Mouse (Mus musculus): ENCODE results near the gene Hipk2. TPM values are rescaled to one million over a fixed set of nuclear protein-coding genes. Genes with fewer than 3 reads are reported as not detected.

Gene Hipk2
- polyA plus RNA-seq, 1 experiment from 2014 or later, result 9.4 TPM

DNA sequence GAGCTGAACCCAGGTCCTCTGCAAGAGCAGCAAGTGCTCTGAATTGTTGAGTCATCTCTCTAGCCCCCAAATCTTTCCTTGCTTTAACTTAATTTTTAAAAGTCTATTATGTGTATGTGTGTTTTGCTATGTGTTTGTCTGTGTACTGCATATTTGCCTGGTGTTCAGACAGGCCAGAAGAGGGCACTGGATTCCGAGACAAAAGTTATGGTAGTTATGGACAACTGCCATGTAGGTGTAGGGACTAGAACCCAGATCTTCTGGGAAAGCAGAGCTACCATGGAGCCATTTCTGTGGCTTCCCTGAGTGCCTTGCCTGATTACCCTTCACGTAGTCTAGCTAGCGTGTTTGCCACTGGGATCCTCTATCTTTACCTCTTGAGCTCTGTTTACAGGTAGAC, 134.9 kb downstream of the Hipk2 start:
- H3K4me2 ChIP-seq (ENCODE audit: low read depth, low read length), result no peak overlapping the region
- H3K4me1 ChIP-seq (ENCODE audit: control insufficient read depth, insufficient read depth, low read length), result no peaks in the 10 kb centered on the region
- H3K27me3 ChIP-seq (ENCODE audit: control insufficient read depth, insufficient read depth, low read length), result no peaks in the 10 kb centered on the region
- no peak overlapping the region for H3K4me3 ChIP-seq (ENCODE audit: low read length)
- H3K36me3 ChIP-seq (ENCODE audit: control insufficient read depth, insufficient read depth), result peaks cover 23% of the 10 kb centered on the region
- 91% methylated on average over 3 of the region's 3 CpGs for WGBS
- ATAC-seq (replicated peaks; ENCODE audit: extremely low read depth, insufficient read depth, low FRiP score), result no peak
- H3K27ac ChIP-seq (ENCODE audit: low read length), result no peak overlapping the region
- no peaks in the 10 kb centered on the region for H3K9me3 ChIP-seq (replicated peaks; ENCODE audit: control insufficient read depth, low read length)
- no peak overlapping the region for H3K9ac ChIP-seq (ENCODE audit: low read length)

DNA sequence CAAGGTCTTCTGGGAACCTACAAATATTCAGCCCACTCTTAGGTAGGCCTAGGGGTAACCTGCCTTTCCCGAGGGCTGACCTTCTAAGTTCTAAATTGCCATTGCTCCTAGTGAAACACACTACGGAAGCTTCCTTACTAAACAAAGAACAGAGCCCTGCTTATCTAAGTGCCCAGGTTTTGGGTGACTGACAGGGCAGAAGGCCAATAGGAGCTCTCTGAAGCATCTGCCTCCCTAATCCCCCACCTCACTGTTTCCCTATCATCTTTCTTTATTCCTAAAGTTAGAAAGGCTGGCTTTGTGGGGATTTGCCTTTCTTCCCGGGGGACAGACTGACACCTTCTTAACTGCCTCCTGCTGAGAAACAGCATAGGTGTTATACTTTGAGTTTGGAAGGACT, 136.7 kb downstream of the Hipk2 start:
- no peak for ATAC-seq (replicated peaks; ENCODE audit: extremely low read depth, insufficient read depth, low FRiP score)
- H3K9me3 ChIP-seq (replicated peaks; ENCODE audit: control insufficient read depth, low read length), result no peaks in the 10 kb centered on the region
- no peak overlapping the region for H3K9ac ChIP-seq (ENCODE audit: low read length)
- 50% methylated on average over 3 of the region's 3 CpGs for WGBS
- H3K36me3 ChIP-seq (ENCODE audit: control insufficient read depth, insufficient read depth), result peaks cover 12% of the 10 kb centered on the region; the same call in 1 of the 2 replicates
- no peak overlapping the region for H3K27ac ChIP-seq (ENCODE audit: low read length)
- H3K27me3 ChIP-seq (ENCODE audit: control insufficient read depth, insufficient read depth, low read length), result no peaks in the 10 kb centered on the region
- H3K4me3 ChIP-seq (ENCODE audit: low read length), result no peak overlapping the region
- no peaks in the 10 kb centered on the region for H3K4me1 ChIP-seq (ENCODE audit: control insufficient read depth, insufficient read depth, low read length)
- no peak overlapping the region for H3K4me2 ChIP-seq (ENCODE audit: low read depth, low read length)

DNA sequence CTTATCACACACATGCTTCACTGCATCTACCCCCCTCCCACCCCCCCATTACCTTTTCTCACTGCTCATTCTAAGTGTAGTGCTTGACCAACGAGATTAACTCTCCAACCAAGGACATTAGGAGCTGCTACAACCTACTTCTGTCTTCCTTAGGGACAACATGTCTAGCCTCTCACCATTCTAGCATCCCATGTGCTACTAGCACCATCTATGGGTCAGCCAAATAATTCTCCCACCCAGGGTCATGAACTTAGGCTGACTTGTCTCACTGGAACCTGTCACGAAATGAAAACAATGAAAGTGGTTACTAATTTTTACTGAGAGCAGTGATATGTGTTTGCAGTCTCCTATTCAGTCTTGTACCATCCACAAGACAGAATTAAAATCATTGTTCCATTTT, 138.2 kb downstream of the Hipk2 start:
- no peak overlapping the region for H3K9ac ChIP-seq (ENCODE audit: low read length)
- no peaks in the 10 kb centered on the region for H3K4me1 ChIP-seq (ENCODE audit: control insufficient read depth, insufficient read depth, low read length)
- no peak overlapping the region for H3K4me2 ChIP-seq (ENCODE audit: low read depth, low read length)
- peaks cover 8% of the 10 kb centered on the region; the same call in 1 of the 2 replicates for H3K36me3 ChIP-seq (ENCODE audit: control insufficient read depth, insufficient read depth)
- no peaks in the 10 kb centered on the region for H3K27me3 ChIP-seq (ENCODE audit: control insufficient read depth, insufficient read depth, low read length)
- no peak overlapping the region for H3K4me3 ChIP-seq (ENCODE audit: low read length)
- H3K27ac ChIP-seq (ENCODE audit: low read length), result no peak overlapping the region
- WGBS, result 35% methylated on average over 2 of the region's 2 CpGs
- no peak for ATAC-seq (replicated peaks; ENCODE audit: extremely low read depth, insufficient read depth, low FRiP score)
- H3K9me3 ChIP-seq (replicated peaks; ENCODE audit: control insufficient read depth, low read length), result no peaks in the 10 kb centered on the region

DNA sequence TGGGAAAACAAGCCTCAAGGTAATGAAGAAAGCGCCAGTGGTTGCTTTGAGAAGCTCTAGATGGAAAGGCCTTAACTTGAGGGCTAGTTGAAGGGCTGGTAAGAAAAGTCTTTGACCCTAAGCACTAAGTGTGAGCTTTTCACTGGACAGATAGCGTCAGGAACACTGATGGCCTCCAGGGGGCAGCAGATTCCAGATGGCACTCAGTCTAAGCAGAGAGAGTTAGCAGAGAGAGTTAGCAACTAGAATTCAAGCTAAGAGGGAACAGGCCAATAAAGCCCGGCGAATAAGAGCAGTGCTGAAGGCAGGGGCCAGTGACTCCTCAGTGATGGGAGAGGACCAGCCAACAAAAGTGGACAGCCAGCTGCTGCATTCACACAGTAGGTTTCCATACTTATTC, 139.7 kb downstream of the Hipk2 start:
- no peak overlapping the region for H3K27ac ChIP-seq (ENCODE audit: low read length)
- no peaks in the 10 kb centered on the region for H3K4me1 ChIP-seq (ENCODE audit: control insufficient read depth, insufficient read depth, low read length)
- 14% methylated on average over 4 of the region's 4 CpGs for WGBS
- H3K27me3 ChIP-seq (ENCODE audit: control insufficient read depth, insufficient read depth, low read length), result no peaks in the 10 kb centered on the region
- H3K4me3 ChIP-seq (ENCODE audit: low read length), result no peak overlapping the region
- 0 out of 2 replicates have a peak, but pooled peaks cover 3% of the 10 kb centered on the region for H3K36me3 ChIP-seq (ENCODE audit: control insufficient read depth, insufficient read depth)
- H3K9me3 ChIP-seq (replicated peaks; ENCODE audit: control insufficient read depth, low read length), result no peaks in the 10 kb centered on the region
- no peak overlapping the region for H3K9ac ChIP-seq (ENCODE audit: low read length)
- ATAC-seq (replicated peaks; ENCODE audit: extremely low read depth, insufficient read depth, low FRiP score), result peak; percentile 70
- H3K4me2 ChIP-seq (ENCODE audit: low read depth, low read length), result no peak overlapping the region

DNA sequence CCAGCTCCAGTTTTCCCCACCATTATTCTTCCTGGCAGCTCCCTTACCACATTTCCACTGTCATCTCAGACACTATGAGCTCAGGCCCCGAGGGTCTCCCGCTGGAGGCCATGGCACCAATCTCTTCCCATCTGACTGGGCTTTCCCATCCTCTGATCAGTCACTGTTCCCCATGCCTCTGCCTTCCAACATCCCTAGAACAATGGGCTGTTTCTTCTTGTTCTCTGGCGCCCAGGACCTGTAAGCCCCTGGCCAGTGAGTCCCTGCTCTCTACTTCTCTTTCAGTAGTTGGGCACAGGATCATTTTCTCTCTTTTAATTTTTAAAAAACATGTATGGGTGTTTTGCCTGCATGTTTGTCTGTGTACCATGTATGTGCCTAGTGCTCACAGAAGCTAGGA, 143.3 kb downstream of the Hipk2 start:
- Histone ChIP-seq H3K9me3 (replicated peaks; ENCODE audit: control insufficient read depth, low read length) (no peaks in the 10 kb centered on the region), H3K27me3 (ENCODE audit: control insufficient read depth, insufficient read depth, low read length) (no peaks in the 10 kb centered on the region), H3K4me2 (ENCODE audit: low read depth, low read length) (no peak overlapping the region), H3K9ac (ENCODE audit: low read length) (no peak overlapping the region), H3K27ac (ENCODE audit: low read length) (no peak overlapping the region), H3K4me1 (ENCODE audit: control insufficient read depth, insufficient read depth, low read length) (peaks cover 5% of the 10 kb centered on the region; the same call in 1 of the 2 replicates), H3K36me3 (ENCODE audit: control insufficient read depth, insufficient read depth) (peaks cover 14% of the 10 kb centered on the region), H3K4me3 (ENCODE audit: low read length) (no peak overlapping the region)
- ATAC-seq (replicated peaks; ENCODE audit: extremely low read depth, insufficient read depth, low FRiP score), result no peak
- 82% methylated on average over 3 of the region's 3 CpGs for WGBS

DNA sequence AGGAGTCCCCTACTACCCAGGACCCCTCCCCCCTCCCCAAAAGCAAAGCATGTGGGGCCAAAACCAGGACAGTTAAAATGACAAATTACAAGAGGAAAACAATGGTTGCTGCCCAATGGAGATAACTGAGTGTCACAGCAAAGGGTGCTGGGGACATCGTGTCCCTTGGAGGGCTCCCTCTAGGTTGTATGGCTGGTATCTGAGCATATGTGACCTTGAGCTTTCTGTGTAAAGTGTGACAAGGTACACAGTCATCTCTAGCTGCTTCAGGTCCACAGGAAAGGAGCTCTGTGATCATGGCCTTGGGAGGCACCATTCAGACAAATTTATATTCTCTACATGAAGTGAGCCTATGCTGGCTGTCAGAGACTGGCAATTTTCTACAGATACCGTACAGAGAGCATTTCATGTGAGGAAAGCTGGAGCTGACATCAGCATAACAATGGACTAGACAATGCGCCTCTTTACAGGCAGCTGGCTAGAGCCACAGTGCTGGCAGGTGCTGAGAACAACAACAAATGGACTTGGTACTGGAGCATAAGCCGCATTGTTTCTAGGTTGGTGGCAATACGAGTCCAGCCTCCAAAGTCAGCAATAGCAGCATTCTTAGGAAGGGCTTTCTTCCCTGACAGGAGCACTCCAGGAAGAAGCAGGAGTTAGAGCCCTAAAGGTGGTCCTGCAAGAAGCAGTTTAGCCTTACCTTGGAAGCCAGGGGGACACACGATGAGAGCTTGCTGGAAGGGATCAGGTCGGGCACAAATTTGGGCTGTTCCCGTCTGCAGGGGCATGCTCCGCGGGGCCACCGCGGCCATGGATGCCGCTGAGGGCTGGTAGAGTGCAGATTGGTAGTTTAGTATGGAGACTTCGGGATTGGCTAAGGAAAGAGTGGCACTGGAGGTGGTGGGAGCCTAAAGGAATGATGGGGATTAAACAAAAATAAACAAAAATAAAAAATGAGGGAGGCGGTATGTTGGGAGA, 145.5 kb downstream of the Hipk2 start:
- 77% methylated on average over 15 of the region's 15 CpGs for WGBS
- no peak for ATAC-seq (replicated peaks; ENCODE audit: extremely low read depth, insufficient read depth, low FRiP score)
- Histone ChIP-seq H3K27me3 (ENCODE audit: control insufficient read depth, insufficient read depth, low read length) (no peaks in the 10 kb centered on the region), H3K36me3 (ENCODE audit: control insufficient read depth, insufficient read depth) (peaks cover 11% of the 10 kb centered on the region), H3K4me2 (ENCODE audit: low read depth, low read length) (no peak overlapping the region), H3K9me3 (replicated peaks; ENCODE audit: control insufficient read depth, low read length) (no peaks in the 10 kb centered on the region), H3K27ac (ENCODE audit: low read length) (no peak overlapping the region), H3K4me1 (ENCODE audit: control insufficient read depth, insufficient read depth, low read length) (peaks cover 5% of the 10 kb centered on the region; the same call in 1 of the 2 replicates), H3K4me3 (ENCODE audit: low read length) (no peak overlapping the region), H3K9ac (ENCODE audit: low read length) (no peak overlapping the region)

DNA sequence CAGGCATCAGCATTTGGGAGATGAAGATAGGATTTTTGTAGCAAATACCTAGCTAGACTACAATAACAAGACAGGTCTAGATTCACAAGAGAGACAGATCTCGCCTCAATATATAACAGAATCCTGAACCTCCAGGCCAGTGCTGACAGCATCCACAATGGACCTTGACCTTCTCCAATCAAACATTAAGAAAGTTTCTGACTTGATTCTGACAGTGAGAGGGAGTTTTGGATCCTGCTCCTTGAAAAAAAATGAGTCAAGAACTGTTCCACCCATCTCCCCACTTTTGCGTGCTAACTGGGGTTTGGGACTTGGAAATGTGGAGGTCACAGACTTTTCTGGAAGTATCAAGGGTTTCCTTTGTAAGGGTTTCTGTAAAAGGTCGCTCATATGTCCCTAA, 150.4 kb downstream of the Hipk2 start:
- H3K9me3 ChIP-seq (replicated peaks; ENCODE audit: control insufficient read depth, low read length), result no peaks in the 10 kb centered on the region
- H3K4me2 ChIP-seq (ENCODE audit: low read depth, low read length), result no peak overlapping the region
- peaks cover 16% of the 10 kb centered on the region for H3K36me3 ChIP-seq (ENCODE audit: control insufficient read depth, insufficient read depth)
- WGBS, result 94% methylated on average over 3 of the region's 3 CpGs
- H3K27me3 ChIP-seq (ENCODE audit: control insufficient read depth, insufficient read depth, low read length), result no peaks in the 10 kb centered on the region
- H3K9ac ChIP-seq (ENCODE audit: low read length), result no peak overlapping the region
- H3K4me1 ChIP-seq (ENCODE audit: control insufficient read depth, insufficient read depth, low read length), result peaks cover 4% of the 10 kb centered on the region; the same call in 1 of the 2 replicates
- H3K4me3 ChIP-seq (ENCODE audit: low read length), result no peak overlapping the region
- no peak for ATAC-seq (replicated peaks; ENCODE audit: extremely low read depth, insufficient read depth, low FRiP score)
- no peak overlapping the region for H3K27ac ChIP-seq (ENCODE audit: low read length)

DNA sequence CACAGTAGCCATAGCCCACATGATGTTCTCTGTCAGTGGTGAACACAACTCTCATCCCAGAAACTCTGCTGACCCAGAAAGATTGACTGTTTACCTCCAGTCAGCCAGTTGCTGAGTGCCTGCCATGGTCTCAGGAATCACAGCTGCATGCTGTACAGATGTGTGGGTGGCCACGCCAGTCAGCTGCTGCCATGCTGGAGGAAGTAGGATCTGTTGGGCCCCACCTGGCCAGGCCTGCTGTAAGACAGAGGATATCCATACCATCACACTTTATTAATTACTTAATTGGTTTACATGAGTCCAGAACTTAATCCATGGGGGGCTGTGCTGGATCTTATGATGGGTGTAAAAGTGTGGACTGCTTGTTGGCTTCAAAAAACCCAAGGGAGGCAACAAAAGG, 154.6 kb downstream of the Hipk2 start:
- 81% methylated on average over 1 of the region's 1 CpGs for WGBS
- Histone ChIP-seq H3K9me3 (replicated peaks; ENCODE audit: control insufficient read depth, low read length) (no peaks in the 10 kb centered on the region), H3K4me2 (ENCODE audit: low read depth, low read length) (no peak overlapping the region), H3K4me1 (ENCODE audit: control insufficient read depth, insufficient read depth, low read length) (no peaks in the 10 kb centered on the region), H3K27me3 (ENCODE audit: control insufficient read depth, insufficient read depth, low read length) (no peaks in the 10 kb centered on the region), H3K9ac (ENCODE audit: low read length) (no peak overlapping the region), H3K36me3 (ENCODE audit: control insufficient read depth, insufficient read depth) (peaks cover 29% of the 10 kb centered on the region), H3K27ac (ENCODE audit: low read length) (no peak overlapping the region), H3K4me3 (ENCODE audit: low read length) (no peak overlapping the region)
- ATAC-seq (replicated peaks; ENCODE audit: extremely low read depth, insufficient read depth, low FRiP score), result no peak

DNA sequence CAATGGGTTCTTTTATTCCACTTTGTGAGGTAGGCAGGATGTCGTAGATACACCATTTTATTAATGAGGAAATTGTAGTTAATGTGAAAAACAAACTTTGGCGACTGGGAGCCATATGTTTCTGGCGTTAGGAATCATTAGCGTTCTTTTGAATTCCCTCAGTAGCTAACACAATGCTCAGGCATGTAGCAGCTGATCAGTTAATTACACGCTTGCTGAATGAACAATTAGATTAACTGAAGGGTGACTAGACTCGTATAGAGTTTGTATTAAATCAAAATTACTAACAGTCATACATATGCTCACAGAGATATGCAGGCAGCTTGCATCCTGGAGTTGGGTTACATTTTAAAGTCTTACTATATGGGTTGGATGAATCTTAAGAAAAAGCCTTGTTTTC, 156.7 kb downstream of the Hipk2 start:
- ATAC-seq (replicated peaks; ENCODE audit: extremely low read depth, insufficient read depth, low FRiP score), result no peak
- H3K4me1 ChIP-seq (ENCODE audit: control insufficient read depth, insufficient read depth, low read length), result peaks cover 7% of the 10 kb centered on the region
- no peak overlapping the region for H3K27ac ChIP-seq (ENCODE audit: low read length)
- H3K4me3 ChIP-seq (ENCODE audit: low read length), result no peak overlapping the region
- H3K36me3 ChIP-seq (ENCODE audit: control insufficient read depth, insufficient read depth), result peaks cover 44% of the 10 kb centered on the region
- H3K9ac ChIP-seq (ENCODE audit: low read length), result no peak overlapping the region
- H3K4me2 ChIP-seq (ENCODE audit: low read depth, low read length), result no peak overlapping the region
- no peaks in the 10 kb centered on the region for H3K27me3 ChIP-seq (ENCODE audit: control insufficient read depth, insufficient read depth, low read length)
- WGBS, result 93% methylated on average over 6 of the region's 6 CpGs
- H3K9me3 ChIP-seq (replicated peaks; ENCODE audit: control insufficient read depth, low read length), result no peaks in the 10 kb centered on the region
